Mouse (Mus musculus) frontal cortex, adult (tissue): Measurements from ENCODE around the gene Aim2.

Source experiments
- ATAC-seq: cut with Nextera tagmentation; 2 replicates; pipeline ENCODE4 v1.9.2; 2017; ENCODE audit warnings: mild to moderate bottlenecking, moderate library complexity, mixed read lengths; ENCODE audit not compliant: low TSS enrichment

The Aim2 gene

DNA sequence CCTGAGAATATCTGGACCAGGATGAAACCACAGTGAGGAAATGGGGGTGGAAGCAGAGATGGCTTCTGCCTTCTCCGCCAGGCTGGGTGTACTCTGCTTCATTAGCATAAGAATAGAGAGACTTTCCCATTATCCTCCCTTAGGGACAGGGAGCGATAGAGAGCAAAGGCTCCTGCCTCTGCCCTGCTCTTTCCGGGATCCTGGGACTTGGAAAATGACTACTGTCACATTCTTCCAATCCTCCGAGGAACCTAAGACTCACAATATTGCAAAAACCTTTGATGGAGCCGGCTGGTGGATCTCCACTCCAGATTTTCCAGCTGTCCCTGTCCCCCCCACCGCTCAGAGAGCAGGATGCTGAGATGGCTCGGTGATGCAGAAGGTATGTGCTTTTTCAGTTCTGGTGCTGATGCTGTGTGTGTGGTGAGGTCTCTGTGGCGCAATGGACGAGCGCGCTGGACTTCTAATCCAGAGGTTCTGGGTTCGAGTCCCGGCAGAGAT lies 39.3 kb downstream of the Aim2 start:
- ATAC-seq = peak; percentile 91

- ATAC-seq = no peak
These were observed 41.1 kb downstream of the Aim2 start for GRCm38 (mm10) chr1:173391754-173392153.

- ATAC-seq = peak; percentile 76
These were observed 47.8 kb downstream of the Aim2 start for GRCm38 (mm10) chr1:173398323-173398970.

- no peak for ATAC-seq
These were observed 54.1 kb downstream of the Aim2 start for GRCm38 (mm10) chr1:173404696-173405309.

DNA sequence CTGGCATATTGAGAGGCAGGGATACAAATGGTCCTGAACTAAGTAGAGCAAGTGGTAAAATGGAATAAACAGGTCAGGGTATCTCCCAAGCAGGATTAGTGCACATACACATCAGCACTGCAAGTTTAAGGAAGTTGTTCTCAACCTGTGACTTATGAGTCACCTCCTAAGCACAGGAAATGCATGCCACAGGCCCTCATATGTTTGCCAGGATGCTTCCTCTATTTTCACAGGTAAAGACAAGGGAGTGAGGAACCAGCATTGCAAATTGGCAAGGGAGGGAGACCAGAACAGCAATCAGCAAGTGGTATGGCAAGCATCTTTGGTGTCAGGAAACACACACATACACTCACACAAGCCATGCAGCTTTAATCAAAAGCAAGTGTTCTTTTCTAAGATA lies 58.4 kb downstream of the Aim2 start:
- no peak for ATAC-seq

DNA sequence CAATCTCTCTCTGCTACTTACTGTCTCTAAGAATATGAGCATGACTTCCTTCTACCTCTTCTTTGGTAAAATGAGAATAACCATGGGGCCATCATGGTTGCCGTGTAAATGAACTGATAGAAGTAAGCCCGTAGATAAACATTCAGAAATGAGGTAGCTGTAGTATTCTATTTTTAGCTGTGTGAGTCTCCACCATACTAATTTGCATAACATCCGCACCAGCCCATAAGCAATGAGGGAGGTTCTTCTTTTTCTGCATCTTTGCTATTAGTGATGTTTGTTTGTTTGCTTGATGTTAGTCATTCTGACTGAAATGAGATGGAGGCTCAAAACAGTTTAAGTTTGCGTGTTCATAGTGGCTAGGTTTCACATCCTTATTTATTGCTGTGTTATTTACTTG lies 61.2 kb downstream of the Aim2 start:
- ATAC-seq = no peak

- ATAC-seq = no peak
These were observed 64.0 kb downstream of the Aim2 start for GRCm38 (mm10) chr1:173414631-173415030.

DNA sequence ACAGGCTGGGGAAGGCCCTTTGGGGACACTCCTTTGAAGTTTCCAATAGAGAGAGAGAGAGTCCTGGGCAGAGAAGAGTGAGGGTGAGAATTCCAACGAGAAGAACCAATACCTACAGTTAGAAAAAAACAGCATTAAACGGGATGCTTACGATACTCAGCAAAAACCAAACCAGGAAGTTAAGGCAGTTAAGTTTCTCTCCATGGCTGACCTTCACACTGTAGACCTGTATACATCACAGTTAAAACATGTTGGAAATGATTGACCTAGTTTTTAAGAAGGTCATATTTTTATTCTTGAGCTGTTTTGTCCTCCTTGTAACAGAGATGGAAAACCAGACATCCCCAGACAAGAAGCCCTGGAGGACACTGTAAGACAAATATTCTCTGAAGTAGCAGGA lies 67.8 kb downstream of the Aim2 start:
- no peak for ATAC-seq

GRCm38 (mm10) chr1:173418936-173419621 lies 68.4 kb downstream of the Aim2 start:
- ATAC-seq = no peak

DNA sequence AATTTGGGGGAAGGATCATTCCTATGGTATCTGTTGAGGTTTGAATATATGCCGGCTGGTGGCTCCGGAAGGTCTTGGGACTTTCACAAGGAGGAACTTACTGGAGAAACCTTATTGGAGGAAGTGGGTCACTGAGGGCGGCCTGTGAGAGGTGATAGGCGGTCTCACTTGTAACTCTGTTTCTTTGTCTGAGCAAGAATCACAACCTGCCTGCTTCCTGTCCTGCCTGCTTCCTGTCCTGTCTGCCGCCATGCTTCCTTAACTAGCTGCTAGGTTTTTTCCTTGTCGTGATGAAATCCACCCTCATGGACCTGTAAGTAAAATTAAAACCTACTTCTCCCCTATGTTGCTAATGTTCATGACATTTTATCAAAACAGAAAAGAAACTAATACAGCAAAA lies 69.7 kb downstream of the Aim2 start:
- no peak for ATAC-seq

DNA sequence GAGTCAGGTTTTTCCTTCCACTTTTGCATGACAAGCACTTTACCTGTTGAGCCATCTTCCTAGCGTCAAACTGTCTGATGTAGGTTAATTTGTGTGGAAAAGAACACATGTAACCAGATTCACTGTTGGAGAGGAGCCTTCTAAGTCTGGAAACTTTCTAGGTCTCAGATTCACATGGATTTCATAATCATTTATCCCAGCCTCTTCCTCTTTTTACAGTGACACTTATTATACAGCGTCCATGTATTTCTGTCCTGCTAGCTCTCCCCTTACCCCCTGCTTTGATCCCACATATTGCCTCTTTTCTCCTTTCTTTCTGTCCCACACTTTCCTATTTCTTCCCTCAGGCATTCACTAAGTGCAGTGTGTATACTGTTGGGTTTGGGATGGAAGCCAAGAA lies 75.7 kb downstream of the Aim2 start:
- ATAC-seq = no peak

DNA sequence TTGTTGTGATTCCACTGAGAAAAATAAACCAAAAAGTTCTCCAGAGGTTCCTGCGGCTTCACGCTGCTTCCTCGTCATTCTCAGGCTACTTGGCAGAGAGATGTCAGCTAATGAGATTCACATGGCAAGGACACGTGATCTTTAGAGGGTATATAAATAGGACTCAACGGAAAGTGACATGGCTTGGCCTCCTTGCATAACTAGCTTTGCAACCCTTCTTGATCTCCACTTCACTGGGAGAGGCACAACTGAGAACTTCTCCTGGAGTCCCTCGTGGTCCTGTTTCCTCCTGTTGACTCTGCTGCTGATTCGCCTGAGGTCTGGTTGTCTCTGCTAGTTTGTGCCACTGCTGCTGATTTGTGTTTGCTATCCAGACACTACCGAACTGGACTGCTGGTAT lies 76.7 kb downstream of the Aim2 start:
- no peak for ATAC-seq

DNA sequence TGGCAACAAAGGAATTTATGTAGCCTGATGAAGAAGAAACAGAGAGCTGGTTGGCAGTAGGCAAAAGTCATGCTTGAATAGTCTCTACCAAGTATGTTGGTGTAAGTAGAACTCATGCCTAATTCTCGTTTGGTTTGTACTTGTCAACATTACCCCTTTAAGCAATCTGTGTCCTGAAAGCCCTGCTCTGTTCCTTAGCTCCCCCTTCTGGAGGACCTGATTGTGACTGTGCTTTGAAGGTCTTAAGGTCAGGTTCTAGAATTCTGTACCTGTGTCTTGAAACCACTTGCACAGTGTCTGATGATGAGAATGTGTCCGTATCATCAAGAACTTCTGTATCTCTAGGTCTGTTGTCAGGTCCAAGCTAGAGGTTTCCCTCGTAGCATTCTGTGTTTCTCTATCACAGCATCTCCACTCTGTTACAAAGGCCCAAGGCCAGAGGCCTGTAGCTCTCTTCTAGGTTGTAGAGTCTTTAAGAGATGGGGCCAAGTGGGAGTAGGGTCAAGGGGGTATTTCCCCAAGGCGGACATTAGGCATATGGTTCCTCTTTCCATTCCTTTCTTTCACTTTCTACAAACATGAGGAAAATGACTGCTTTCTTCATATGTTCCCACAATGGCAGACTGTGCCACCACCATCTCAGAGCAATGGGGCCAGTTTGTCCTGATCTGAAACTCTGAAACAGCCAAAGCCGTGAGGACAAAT lies 79.5 kb downstream of the Aim2 start:
- no peak for ATAC-seq

- no peak for ATAC-seq
These were observed 81.7 kb downstream of the Aim2 start for GRCm38 (mm10) chr1:173432411-173432810.

DNA sequence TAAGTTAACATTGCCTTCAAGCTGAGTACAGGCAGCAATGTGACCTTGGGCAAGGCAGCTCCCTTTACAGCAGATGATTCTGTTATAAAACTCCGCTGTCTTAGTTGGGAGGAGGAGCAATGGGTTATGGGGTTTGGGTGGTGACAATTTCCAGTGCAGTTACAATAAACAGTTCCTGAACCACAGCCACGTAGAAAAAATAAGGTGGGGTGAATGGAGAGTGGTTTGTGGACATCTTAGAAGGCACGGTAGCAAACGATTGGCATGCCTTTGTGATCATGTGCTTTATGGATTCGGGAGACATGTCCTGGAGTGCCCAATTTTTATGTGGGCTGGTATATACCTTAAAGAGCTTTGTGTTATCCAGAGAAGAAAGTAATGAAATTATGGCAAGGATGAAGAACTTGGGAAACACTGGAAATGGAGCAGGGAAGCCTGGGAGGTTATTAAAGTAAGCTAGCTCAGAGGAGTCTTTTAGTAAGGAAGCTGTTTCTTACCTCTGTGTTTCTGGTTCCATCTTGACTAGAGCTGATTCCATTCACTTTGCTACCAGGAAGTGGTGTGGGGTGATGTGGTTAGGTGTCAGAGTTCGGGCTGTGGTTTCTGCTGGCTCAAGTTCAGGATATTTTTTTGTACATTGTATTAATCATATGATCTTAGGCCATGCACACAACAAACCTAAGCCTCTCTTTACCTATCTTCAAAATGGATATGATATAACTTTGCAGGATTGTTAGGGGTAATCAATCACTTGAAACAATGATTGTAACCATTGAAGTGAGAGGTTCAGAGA lies 86.7 kb downstream of the Aim2 start:
- no peak for ATAC-seq

- ATAC-seq = no peak
These were observed 90.0 kb downstream of the Aim2 start for GRCm38 (mm10) chr1:173440681-173441080.

- ATAC-seq = peak; percentile 50; the same call in 1 of the 2 replicates
These were observed 90.5 kb downstream of the Aim2 start for GRCm38 (mm10) chr1:173441210-173441609.

GRCm38 (mm10) chr1:173443061-173443460 lies 92.4 kb downstream of the Aim2 start:
- no peak for ATAC-seq

DNA sequence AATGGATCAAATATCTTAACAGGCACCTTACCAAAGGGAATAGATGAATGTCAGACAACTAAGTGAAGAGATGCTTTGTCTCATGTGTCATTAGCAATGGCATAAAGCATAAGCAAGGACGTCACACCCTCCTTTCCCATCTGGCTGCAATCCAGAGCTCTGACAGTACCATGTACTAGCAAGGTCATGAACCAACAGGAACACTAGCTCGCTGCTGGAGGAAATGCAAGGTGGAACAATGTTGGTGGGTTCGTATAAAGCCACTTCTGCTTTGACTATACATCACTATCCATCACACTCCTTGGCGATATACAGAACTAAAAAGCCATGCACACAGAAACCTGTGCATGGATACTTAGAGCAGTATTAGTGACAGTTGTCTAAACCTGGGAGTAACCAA lies 96.4 kb downstream of the Aim2 start:
- no peak for ATAC-seq

DNA sequence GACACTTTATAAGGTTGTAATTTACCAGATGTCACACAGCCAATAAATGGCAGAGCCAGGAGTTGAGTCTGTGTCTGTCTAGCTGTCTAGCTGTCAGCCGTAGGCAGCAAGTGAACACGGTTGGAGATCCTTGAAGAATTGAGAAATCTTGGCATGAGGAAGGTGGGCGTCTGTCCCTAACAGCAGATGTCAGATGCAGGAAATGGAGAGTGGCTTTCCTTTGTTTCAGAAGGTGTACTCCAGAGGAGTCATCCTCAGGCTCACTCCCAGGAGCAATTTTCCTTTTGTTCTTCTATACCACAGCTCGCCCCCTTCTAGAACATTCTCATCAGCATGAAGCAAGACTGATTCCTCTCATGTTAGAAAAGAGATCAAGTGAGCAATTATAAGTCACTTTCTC lies 99.9 kb downstream of the Aim2 start:
- peak; percentile 33; the same call in 1 of the 2 replicates for ATAC-seq

GRCm38 (mm10) chr1:173451665-173452064 lies 101.0 kb downstream of the Aim2 start:
- peak; percentile 68 for ATAC-seq
